Mouse (Mus musculus) spleen, adult 12 weeks (tissue): Measurements from ENCODE around the gene Kcnj11.

Experiments used
- DNase-seq: peaks from one replicate; pipeline ENCODE4 v3.0.0; 2022; ENCODE audit warnings: low spot score

Kcnj11 gene

GRCm38 (mm10) chr7:46104256-46104915 is 3.8 kb upstream of the Kcnj11 start:
- no peak for DNase-seq

GRCm38 (mm10) chr7:46103771-46104170 is 3.2 kb upstream of the Kcnj11 start:
- no peak for DNase-seq

- no peak for DNase-seq
Measured at GRCm38 (mm10) chr7:46103075-46103591, 2.6 kb upstream of the Kcnj11 start.

- no peak for DNase-seq
Measured at GRCm38 (mm10) chr7:46099682-46100081, 882 bp downstream of the Kcnj11 start.

DNA sequence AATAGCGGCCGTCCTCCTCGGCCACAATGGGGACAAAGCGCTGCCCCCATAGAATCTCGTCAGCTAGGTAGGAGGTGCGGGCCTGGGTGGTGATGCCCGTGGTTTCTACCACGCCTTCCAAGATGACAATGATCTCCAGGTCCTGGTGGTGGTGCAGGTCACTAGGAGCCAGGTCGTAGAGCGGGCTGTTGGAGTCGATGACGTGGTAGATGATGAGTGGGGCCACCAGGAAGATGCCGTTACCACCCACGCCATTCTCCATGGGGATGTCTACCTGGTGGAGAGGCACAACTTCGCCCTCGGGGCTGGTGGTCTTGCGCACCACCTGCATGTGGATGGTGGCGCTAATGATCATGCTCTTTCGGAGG is 1.7 kb downstream of the Kcnj11 start:
- DNase-seq, result no peak

DNA sequence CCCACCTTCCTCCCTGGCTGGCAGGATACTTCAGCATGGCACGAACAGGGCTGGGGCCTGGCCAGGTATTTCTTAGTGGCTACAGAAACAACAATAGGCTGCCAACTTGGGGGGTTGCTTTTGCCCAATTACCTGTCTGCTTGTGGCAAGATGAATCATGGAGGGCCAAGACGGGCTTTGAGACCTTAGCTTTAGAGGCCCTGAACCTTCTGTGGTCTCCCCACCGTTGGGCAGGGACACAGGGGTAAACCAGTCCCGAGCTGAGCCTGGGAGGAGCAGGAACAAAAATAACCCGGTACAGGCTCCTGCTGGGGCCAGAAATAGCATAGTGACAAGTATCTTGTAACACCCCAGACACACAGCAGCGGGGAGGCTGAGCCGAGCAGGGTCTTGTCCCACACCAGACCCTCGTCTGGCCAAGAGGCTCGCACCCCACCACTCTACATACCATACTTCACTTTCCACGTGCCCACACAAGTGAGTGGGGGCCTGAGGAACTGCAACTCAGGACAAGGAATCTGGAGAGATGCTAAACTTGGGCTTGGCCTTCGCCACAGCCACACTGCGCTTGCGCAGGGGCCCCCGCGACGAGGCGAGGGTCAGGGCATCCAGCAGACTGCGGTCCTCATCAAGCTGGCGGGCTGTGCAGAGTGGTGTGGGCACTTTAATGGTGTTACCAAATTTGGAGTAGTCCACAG is 2.2 kb downstream of the Kcnj11 start:
- no peak for DNase-seq

DNA sequence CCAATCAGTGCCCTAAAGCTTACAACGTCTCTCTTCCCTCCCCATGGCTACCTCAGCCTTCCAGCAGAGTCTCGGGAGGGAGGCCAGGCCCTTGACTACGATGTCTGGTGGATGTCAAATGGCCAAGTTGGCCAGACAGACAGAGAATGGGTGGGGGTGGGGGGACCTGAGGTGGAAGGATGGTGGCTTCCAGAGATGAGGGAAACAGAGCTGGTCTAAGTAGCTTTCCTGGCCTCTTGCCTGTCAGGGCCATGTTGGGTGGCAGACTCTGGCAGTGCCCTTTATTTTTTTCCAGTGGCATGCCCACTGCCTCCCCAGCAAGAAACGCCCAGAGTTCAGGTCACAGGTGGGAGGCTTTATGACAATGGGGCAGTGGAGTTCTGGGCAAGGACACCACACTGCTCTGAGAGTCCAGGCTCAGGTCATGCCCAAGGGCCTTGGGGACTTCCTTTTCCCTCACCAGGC is 3.2 kb downstream of the Kcnj11 start:
- DNase-seq, result no peak

- DNase-seq, result no peak
Measured at GRCm38 (mm10) chr7:46096136-46096535, 4.4 kb downstream of the Kcnj11 start.

DNA sequence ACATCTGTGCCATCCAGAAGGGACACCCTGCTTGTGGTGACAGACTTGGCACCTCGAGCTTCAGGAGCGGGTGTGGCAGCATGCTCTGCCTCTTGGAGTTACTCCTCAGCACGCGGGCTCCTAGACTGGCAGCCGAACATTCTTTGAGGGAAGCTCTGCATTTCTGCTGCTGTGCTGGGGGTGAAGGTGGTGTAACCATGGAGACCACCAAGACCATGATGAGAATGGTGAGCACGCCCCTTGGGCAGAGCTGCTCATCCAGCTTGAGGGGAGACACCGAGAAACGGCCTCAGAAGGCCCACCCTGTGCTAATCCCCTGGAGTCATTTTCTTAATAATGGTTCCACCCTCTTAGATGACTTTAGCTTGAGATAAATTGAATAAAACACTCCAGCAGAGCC is 7.8 kb downstream of the Kcnj11 start:
- DNase-seq, result no peak

- DNase-seq, result no peak
Measured at GRCm38 (mm10) chr7:46088241-46088640, 12.3 kb downstream of the Kcnj11 start.

DNA sequence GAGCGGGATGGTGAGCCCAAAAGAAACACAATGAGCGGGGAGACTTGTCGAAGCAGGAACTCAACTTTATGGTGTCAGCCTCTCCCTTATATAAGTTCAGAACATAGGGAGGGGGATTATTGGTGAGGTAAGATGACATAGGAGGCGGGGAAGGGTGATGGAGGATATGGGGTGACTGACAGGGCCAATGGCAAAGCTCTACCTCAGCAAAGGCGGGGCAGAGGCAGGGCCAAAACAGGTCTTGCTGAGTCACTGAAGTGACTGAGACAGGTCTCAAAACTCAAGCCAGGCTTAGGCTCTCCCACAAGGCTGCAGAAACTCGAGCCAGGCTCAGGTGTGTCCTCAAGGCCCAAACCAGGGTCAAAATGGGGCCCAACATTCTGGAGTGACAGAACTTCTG is 14.2 kb downstream of the Kcnj11 start:
- DNase-seq, result no peak

DNA sequence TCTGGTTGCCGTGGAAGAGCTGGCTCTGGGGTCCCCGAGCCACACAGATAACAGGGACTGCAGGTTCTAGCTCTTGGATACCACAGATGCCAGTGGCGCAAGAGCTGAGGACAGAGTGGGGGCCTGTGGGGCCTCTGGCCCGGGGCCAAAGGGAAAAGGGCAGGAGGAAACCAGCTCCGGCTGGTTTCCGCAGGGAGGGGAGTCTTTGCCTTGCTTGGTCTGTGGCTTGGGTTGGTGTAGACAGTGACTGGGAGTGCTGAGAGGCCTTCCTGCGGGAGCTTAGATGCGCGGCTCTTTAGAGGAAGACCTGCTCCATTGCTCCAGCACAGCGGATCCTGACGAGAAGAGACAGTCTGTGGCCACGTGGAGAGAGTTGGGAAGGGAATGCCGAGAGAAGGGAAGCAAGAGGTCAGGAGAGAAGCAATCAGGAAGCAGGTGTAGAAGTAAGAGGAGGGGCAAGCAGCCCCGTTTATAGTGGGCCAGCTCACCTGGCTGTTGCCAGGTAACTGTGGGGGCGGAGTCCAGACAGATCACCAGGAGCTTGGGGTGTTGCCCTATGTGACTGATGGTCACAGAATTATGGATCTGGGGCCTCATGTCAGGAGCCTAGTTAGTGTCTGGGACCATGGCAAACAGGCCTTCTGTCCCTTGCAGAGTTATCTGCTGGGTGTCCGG is 15.6 kb downstream of the Kcnj11 start:
- DNase-seq, result no peak

GRCm38 (mm10) chr7:46084024-46084423 is 16.5 kb downstream of the Kcnj11 start:
- no peak for DNase-seq

DNA sequence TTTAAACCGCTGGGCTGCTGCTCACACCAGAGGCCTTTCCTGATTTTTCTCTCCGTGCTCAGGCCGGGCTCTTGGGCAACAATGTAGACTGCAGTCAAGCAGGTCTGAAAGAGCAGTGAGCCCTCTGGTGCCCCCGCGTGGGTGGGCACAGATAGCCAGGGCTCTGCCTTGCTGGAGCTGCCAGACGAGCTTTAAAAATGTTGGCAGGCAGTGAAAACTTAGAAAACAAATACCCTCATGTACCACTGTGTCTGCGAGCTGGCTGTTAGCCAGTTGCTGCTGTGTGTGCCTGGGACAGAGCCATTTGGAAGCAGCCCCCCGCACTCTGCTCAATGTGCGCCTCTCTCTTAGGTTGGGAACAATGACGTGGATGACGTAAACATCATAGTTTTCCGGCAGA is 22.9 kb downstream of the Kcnj11 start:
- DNase-seq, result no peak

GRCm38 (mm10) chr7:46076844-46077243 is 23.7 kb downstream of the Kcnj11 start:
- DNase-seq, result no peak

DNA sequence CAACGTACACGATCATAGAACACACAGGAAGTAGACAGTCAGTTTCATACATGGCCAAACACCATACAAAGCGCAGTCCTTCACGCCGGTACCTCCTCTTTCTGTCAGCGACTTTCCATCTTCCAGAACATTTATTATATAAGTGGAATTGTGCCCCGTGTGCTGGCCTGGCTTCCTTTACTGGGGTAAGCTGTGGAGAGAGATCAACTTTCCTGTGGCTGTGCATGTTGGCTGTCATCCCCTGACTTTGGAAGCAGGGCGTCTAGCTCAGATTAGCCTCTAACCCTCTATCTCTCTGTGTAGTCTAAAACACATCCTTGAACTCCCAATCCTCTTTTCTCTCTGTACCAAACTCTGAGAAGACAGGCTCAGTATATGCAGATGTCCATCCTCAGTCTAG is 31.7 kb downstream of the Kcnj11 start:
- no peak for DNase-seq

DNA sequence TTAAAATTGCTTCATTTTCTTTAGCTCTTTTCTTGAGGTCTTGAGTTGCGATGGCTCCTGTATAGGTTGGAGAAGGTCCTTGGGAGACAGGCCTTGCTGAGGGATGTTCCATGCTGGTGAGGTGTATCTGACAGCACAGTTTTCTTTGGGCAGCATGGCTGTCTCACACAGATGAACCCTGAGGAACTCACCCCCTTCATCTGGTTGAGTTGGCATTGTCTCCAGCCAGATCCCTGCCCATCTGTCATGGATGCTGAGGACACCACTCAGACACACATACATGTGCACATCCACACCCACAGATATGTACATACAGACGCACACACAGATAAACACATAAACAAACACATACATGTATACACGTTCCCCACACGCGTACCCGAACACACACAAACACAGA is 37.3 kb downstream of the Kcnj11 start:
- DNase-seq, result no peak

GRCm38 (mm10) chr7:46061614-46062013 is 39.0 kb downstream of the Kcnj11 start:
- DNase-seq, result no peak

- DNase-seq, result no peak
Measured at GRCm38 (mm10) chr7:46060688-46061087, 39.9 kb downstream of the Kcnj11 start.

DNA sequence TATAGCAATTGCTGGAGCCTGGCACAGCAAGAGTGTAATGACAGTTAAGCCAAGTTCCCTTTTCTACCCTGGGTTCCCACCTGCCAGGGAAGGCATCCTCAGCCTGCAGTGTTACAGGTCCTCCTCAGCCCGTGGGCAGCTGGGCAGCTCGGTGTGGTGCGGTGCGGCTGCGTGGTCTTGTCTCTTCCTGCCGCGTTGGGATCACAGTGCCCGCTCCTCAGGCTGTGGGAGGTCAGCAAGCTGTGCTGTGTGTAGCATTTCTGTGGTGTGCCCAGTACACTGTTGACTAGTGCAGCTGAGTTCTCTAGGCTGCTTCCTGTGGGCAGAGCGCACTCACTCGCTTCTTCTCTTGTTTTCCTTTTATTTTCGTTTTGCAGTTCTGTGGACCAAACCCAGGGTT is 41.7 kb downstream of the Kcnj11 start:
- no peak for DNase-seq

- DNase-seq, result no peak
Measured at GRCm38 (mm10) chr7:46053566-46053965, 47.0 kb downstream of the Kcnj11 start.

- DNase-seq, result no peak
Measured at GRCm38 (mm10) chr7:46052161-46052821, 48.3 kb downstream of the Kcnj11 start.

DNA sequence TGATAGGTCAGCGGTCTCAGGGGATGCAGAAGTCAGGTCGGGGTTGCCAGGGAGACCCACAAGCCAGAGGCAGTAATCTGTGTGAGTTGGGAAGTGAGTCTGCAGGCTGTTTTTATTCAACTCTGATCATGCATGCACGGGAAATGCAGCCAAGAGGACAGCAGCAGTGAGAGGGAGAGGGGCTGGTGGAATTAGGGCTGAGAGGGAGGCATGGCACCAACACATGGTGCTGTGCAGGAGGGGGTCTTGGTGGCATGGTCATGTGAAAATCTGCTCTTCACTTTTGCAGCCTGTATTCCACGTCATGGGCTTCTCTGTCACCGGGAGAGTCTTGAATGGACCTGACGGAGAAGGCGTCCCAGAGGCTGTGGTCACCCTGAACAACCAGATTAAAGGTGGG is 50.6 kb downstream of the Kcnj11 start:
- DNase-seq, result no peak
